Mouse (Mus musculus): Measurements from ENCODE around the gene Prr3. TPM values are rescaled to one million over a fixed set of nuclear protein-coding genes. Genes with fewer than 3 reads are reported as not detected.
A peak's percentile ranks its signal among the peaks of the same experiment; 100 is the strongest.

Prr3 gene
- 52.1 and 56.8 TPM in 2 replicates for polyA plus RNA-seq (2016; fragmentation: Nextera tagmentation; extraction: Ambion mirVana)

DNA sequence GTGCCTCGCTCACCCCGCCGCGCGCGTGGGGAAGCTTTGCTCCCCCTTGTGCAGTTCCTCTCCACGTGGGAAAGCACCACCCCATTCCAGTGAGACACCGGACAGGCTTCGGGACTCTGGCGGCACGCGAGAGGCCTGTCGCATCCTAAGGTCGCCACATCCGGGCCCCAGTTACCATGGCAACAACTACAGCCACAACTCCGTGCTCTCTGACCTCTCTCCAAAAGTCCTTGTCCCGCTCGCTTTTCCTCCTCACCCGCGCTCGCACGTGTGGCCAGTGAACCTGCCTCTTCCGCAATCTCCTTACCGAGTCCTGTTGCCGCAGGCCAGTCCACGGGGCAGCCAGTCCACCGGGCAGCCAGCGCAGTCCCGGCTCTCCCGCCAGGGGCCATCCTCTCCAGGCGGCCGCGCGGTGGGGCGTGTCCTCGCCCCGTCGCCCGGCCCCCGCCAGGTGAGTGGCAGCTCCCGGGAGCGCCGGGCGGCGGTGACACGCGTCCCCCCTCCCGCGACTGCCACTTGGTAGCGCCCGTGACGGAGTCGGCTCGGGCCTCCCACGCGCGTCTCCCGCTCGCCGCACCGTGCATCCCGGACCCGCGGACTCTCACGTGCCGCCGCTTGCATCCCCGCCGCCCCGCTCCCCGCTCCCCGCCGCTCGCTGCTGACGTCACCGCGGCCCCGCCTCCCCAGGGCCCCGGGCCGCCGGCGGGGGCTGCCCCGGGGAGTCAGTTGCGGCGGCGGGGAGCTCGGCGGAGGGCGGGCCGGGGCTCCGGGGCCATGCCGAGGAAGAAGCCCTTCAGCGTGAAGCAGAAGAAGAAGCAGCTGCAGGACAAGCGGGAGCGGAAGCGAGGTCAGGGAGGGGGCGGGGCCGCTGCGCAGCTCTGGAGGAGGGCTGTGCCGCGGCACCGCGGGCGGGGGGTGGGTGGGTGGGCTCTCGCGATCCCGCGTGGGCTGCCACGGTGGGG, at the start of gene Prr3, which contains the start of gene Gnl1:
Gene Prr3, minus strand, starts transcription at position 836 of the 962 bp plus-strand sequence.
Gene Gnl1, plus strand, starts transcription at position 451 of the 962 bp plus-strand sequence.
- Histone ChIP-seq H3K4me1 (peaks cover 22% of the 10 kb centered on the region), H3K9me3 (no peaks in the 10 kb centered on the region), H3K9ac (peak within 1 kb of the TSS; percentile 84), H3K4me2 (peak within 1 kb of the TSS; percentile 90), H3K4me3 (replicated peaks) (peak within 1 kb of the TSS; percentile 78), H3K36me3 (replicated peaks) (peaks cover 28% of the 10 kb centered on the region), H3K27ac (peak within 1 kb of the TSS; percentile 95), H3K27me3 (no peaks in the 10 kb centered on the region)
- ATAC-seq (ENCODE audit: low FRiP score) = peak; percentile 86
- WGBS = under 1% methylated on average over 66 of the region's 109 CpGs

DNA sequence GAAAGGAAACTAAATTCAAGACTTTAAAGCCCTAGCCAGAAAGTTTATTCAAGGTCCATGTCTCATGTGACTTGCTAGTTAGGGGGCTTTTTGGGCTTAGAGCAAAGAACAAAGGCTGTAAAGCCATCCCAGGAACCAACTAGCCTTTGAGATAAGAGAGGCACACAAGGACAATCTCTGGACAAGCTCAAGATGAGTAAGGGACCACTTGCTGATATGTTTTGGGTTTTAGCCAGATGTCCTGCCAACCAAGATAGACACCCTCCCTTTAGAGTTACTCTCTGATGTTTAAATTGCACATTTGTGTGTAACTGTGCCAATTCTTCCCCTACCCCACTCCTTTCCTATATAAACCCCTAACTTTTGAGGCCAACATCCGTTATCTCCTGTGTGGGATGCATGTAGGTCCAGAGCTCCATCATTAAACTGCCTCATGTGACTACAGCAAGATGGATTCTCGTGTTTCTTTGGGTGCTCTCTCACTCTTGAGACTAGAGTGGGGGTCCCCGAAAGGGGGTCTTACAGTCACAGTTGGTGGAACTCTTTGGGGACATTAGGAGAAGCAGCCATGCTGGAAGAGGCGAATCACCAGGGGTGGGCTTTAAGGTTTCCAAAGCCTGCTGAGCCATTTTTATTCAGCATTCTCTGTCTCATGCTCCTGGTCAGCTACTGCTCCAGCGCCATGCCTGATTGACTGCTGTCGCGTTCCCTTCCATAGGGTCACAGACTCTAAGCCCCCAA, 49.0 kb upstream of the Prr3 start:
- Histone ChIP-seq H3K4me2 (no peak overlapping the region), H3K9ac (no peak overlapping the region), H3K9me3 (no peaks in the 10 kb centered on the region), H3K36me3 (replicated peaks) (no peaks in the 10 kb centered on the region), H3K27me3 (peaks cover 11% of the 10 kb centered on the region; the same call in 1 of the 2 replicates), H3K27ac (no peak overlapping the region), H3K4me1 (peaks cover 4% of the 10 kb centered on the region), H3K4me3 (replicated peaks) (no peak overlapping the region)
- WGBS = 86% methylated on average over 7 of the region's 7 CpGs
- no peak for ATAC-seq (ENCODE audit: low FRiP score)

GRCm38 (mm10) chr17:36027663-36028062, 47.6 kb upstream of the Prr3 start:
- no peak for ATAC-seq (ENCODE audit: low FRiP score)
- Histone ChIP-seq H3K27ac (no peak overlapping the region), H3K27me3 (peaks cover 10% of the 10 kb centered on the region; the same call in 1 of the 2 replicates), H3K4me3 (replicated peaks) (no peak overlapping the region), H3K36me3 (replicated peaks) (no peaks in the 10 kb centered on the region), H3K4me1 (peaks cover 4% of the 10 kb centered on the region), H3K9me3 (no peaks in the 10 kb centered on the region), H3K4me2 (no peak overlapping the region), H3K9ac (no peak overlapping the region)
- 95% methylated on average over 4 of the region's 4 CpGs for WGBS

DNA sequence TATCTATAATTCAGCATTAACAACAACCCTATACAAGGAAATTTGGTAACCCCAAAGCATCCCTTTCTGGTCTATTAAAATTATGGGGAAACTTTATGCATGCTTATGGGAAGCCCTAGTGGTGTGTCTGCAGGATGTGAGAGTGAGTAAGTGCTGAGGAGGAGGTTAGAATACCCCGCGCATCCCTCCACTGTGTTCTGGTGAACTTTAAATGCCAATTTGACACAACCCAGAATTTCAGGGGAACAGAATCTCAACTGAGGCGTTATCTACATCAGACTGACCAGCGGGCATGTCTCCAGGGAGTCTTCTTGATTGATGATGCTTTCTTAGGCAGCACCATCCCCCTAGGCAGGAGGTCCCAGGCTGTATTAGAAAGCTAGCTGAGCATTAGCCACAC, 45.9 kb upstream of the Prr3 start:
- Histone ChIP-seq H3K9ac (no peak overlapping the region), H3K27ac (no peak overlapping the region), H3K4me2 (no peak overlapping the region), H3K4me1 (0 out of 2 replicates have a peak, but pooled peaks cover 3% of the 10 kb centered on the region), H3K4me3 (replicated peaks) (no peak overlapping the region), H3K27me3 (no peaks in the 10 kb centered on the region), H3K9me3 (no peaks in the 10 kb centered on the region), H3K36me3 (replicated peaks) (no peaks in the 10 kb centered on the region)
- 87% methylated on average over 4 of the region's 4 CpGs for WGBS
- ATAC-seq (ENCODE audit: low FRiP score) = no peak

- Histone ChIP-seq H3K36me3 (replicated peaks) (no peaks in the 10 kb centered on the region), H3K9ac (no peak overlapping the region), H3K27ac (no peak overlapping the region), H3K27me3 (no peaks in the 10 kb centered on the region), H3K4me1 (0 out of 2 replicates have a peak, but pooled peaks cover 6% of the 10 kb centered on the region), H3K4me2 (no peak overlapping the region), H3K4me3 (replicated peaks) (no peak overlapping the region), H3K9me3 (no peaks in the 10 kb centered on the region)
- no peak for ATAC-seq (ENCODE audit: low FRiP score)
- 66% methylated on average over 5 of the region's 5 CpGs for WGBS
Measured at GRCm38 (mm10) chr17:36025197-36025596, 45.2 kb upstream of the Prr3 start.

GRCm38 (mm10) chr17:36023710-36024654, 43.9 kb upstream of the Prr3 start:
- Histone ChIP-seq H3K4me3 (replicated peaks) (no peak overlapping the region), H3K9ac (no peak overlapping the region), H3K36me3 (replicated peaks) (no peaks in the 10 kb centered on the region), H3K9me3 (no peaks in the 10 kb centered on the region), H3K4me2 (no peak overlapping the region), H3K27ac (no peak overlapping the region), H3K4me1 (0 out of 2 replicates have a peak, but pooled peaks cover 6% of the 10 kb centered on the region), H3K27me3 (no peaks in the 10 kb centered on the region)
- no peak for ATAC-seq (ENCODE audit: low FRiP score)
- 68% methylated on average over 9 of the region's 9 CpGs for WGBS

DNA sequence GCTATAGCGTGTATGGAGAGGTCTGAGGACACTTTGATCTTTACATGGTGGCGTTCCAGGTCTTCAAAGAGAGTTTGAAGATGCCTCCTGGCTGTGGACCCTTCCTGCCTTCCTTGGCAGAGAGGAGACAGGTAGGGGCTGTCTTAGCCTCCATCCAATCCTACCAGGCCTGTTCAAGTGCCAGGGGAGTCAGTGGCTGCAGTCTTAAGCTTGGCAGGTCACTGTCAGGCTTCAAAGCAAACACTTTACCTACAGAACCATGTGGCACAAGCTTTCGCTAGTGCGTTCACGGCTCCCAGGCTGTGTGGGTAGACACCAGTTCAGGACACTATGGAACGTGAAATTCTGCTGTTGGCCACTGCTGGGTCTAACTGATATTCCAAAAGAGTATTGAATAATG, 42.9 kb upstream of the Prr3 start:
- Histone ChIP-seq H3K9me3 (no peaks in the 10 kb centered on the region), H3K4me3 (replicated peaks) (no peak overlapping the region), H3K9ac (no peak overlapping the region), H3K36me3 (replicated peaks) (no peaks in the 10 kb centered on the region), H3K27me3 (no peaks in the 10 kb centered on the region), H3K27ac (no peak overlapping the region), H3K4me1 (0 out of 2 replicates have a peak, but pooled peaks cover 6% of the 10 kb centered on the region), H3K4me2 (no peak overlapping the region)
- WGBS = 91% methylated on average over 6 of the region's 6 CpGs
- no peak for ATAC-seq (ENCODE audit: low FRiP score)

GRCm38 (mm10) chr17:36022098-36022497, 42.1 kb upstream of the Prr3 start:
- H3K4me3 ChIP-seq (replicated peaks) = no peak overlapping the region
- 0 out of 2 replicates have a peak, but pooled peaks cover 6% of the 10 kb centered on the region for H3K4me1 ChIP-seq
- H3K4me2 ChIP-seq = no peak overlapping the region
- WGBS = 95% methylated on average over 9 of the region's 9 CpGs
- H3K9ac ChIP-seq = no peak overlapping the region
- H3K27me3 ChIP-seq = no peaks in the 10 kb centered on the region
- ATAC-seq (ENCODE audit: low FRiP score) = no peak
- H3K9me3 ChIP-seq = no peaks in the 10 kb centered on the region
- H3K27ac ChIP-seq = no peak overlapping the region
- H3K36me3 ChIP-seq (replicated peaks) = no peaks in the 10 kb centered on the region

- ATAC-seq (ENCODE audit: low FRiP score) = no peak
- Histone ChIP-seq H3K9me3 (no peaks in the 10 kb centered on the region), H3K9ac (no peak overlapping the region), H3K27ac (no peak overlapping the region), H3K4me2 (no peak overlapping the region), H3K27me3 (no peaks in the 10 kb centered on the region), H3K36me3 (replicated peaks) (no peaks in the 10 kb centered on the region; the same call in 1 of the 2 replicates), H3K4me3 (replicated peaks) (no peak overlapping the region), H3K4me1 (0 out of 2 replicates have a peak, but pooled peaks cover 6% of the 10 kb centered on the region)
- WGBS = 93% methylated on average over 1 of the region's 1 CpGs
Measured at GRCm38 (mm10) chr17:36021309-36021708, 41.3 kb upstream of the Prr3 start.

DNA sequence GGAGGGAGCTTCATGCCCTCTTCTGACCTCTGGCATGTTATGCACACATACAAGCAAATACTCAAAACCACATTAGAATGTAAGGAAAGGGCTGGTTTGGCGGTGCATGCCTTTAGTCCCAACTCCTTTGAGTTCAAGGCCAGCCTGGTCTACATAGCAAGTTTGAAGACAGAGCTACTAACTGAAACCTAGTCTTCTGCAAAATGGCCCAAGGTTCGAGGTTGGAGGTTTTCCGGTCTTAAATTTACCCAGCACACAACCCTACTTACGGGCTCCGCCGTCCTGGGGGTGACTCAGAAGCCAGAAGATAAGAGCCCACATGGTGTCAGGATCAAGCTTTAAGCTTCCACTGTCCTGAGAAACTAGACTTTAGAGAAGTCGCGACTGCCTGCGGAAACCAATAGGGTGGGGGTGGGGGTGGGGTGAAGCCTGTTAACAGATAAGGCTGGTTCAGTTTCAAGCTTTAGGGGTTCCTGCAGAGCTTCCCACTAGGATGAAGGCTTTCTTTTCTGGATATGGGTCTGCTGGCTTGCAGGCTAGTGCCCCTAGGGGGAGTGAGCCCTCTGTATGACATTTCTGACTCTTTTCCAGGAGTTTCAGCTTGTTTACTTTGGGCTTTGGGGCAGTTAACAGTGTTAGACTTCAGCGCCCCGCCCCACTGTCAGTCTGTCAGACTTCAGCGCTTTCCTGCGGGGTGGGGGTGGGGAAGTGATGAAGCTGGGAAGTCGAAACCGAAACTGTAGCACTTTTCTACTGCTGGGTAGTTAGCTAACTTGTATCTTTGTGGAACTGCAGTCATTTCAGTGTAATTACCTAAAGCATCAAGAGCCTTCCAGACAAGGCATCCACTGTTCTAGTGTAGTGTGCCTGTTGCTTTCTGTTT, 40.4 kb upstream of the Prr3 start, which contains the start of gene H2-T24:
Gene H2-T24, minus strand, starts transcription at position 370 of the 883 bp plus-strand sequence.
- H3K27me3 ChIP-seq = no peaks in the 10 kb centered on the region
- no peak within 1 kb of the TSS for H3K4me3 ChIP-seq (replicated peaks)
- WGBS = 44% methylated on average over 15 of the region's 15 CpGs
- no peak within 1 kb of the TSS for H3K4me2 ChIP-seq
- H3K9ac ChIP-seq = no peak within 1 kb of the TSS
- no peaks in the 10 kb centered on the region for H3K9me3 ChIP-seq
- H3K27ac ChIP-seq = no peak within 1 kb of the TSS
- H3K36me3 ChIP-seq (replicated peaks) = peaks cover 5% of the 10 kb centered on the region
- ATAC-seq (ENCODE audit: low FRiP score) = no peak
- 0 out of 2 replicates have a peak, but pooled peaks cover 6% of the 10 kb centered on the region for H3K4me1 ChIP-seq

All from forebrain, embryonic 12.5 days (tissue).